Mouse (Mus musculus): ENCODE data around the gene Lgr5.

DNA sequence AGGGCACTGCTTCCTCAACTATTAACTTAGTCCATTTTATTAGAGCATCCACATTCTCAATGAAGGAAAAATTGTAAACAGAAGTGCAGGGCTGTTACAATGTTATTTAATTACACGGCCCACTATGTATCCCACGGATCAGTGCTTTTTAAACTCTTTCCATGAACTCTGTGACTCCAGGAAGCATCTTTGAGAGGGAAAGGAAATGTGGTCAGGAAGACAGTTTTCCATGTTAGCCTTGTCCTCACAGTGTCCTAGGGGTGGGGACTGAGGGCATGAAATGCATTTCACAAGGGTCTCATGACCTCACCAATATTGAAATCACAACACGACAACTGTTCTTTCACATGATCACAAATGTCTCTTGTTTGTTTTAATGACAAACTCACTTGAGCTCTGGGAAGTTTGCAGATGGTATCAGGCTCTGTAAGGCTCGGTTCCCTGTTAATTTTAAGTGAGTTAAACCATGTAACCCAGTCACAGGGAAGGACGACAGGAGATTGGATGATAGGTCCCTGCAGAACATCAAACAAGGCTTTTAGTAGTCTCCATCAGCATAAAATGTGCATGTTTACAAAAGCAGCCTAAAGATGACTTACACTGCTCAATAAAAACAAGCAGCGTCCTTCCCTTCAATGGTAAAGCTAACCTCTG is 130.1 kb downstream of the Lgr5 start:
- TF ChIP-seq POLR2A (IDR thresholded peaks at IDR 0.05; ENCODE audit: control insufficient read depth, low read depth, low read length) (no peak), CTCF (IDR thresholded peaks at IDR 0.05; ENCODE audit: control insufficient read depth, insufficient read depth, insufficient replicate concordance, low read depth, low read length) (no peak)
